Mouse (Mus musculus): Measurements from ENCODE around the gene Mcf2l. TPM values are rescaled to one million over a fixed set of nuclear protein-coding genes. Genes with fewer than 3 reads are reported as not detected.

Mcf2l gene
- polyA plus RNA-seq, 1 experiment from 2014 or later = 140 TPM

- WGBS = 79% methylated on average over 7 of the region's 7 CpGs
- Histone ChIP-seq H3K4me1 (ENCODE audit: control insufficient read depth, insufficient read depth, low read length) (peaks cover 31% of the 10 kb centered on the region), H3K36me3 (ENCODE audit: control insufficient read depth, insufficient read depth, low read length) (peaks cover 11% of the 10 kb centered on the region; the same call in 1 of the 2 replicates), H3K27me3 (ENCODE audit: control insufficient read depth, insufficient read depth, low read length) (no peaks in the 10 kb centered on the region), H3K9me3 (ENCODE audit: control insufficient read depth, low read length) (no peaks in the 10 kb centered on the region), H3K4me2 (ENCODE audit: low read depth, low read length) (peak overlapping the region; percentile 95), H3K27ac (ENCODE audit: low read depth, low read length) (no peak overlapping the region), H3K4me3 (ENCODE audit: low read depth, low read length) (no peak overlapping the region), H3K9ac (replicated peaks; ENCODE audit: low read depth, low read length) (0 out of 2 replicates have a peak overlapping the region, but pooled peaks have one; percentile 21)
- ATAC-seq (ENCODE audit: low read depth) = no peak
Observed at GRCm38 (mm10) chr8:12951051-12951630, 77.5 kb downstream of the Mcf2l start.

GRCm38 (mm10) chr8:12952699-12953098, 79.1 kb downstream of the Mcf2l start:
- peaks cover 11% of the 10 kb centered on the region; the same call in 1 of the 2 replicates for H3K36me3 ChIP-seq (ENCODE audit: control insufficient read depth, insufficient read depth, low read length)
- no peaks in the 10 kb centered on the region for H3K27me3 ChIP-seq (ENCODE audit: control insufficient read depth, insufficient read depth, low read length)
- no peaks in the 10 kb centered on the region for H3K9me3 ChIP-seq (ENCODE audit: control insufficient read depth, low read length)
- H3K4me1 ChIP-seq (ENCODE audit: control insufficient read depth, insufficient read depth, low read length) = peaks cover 36% of the 10 kb centered on the region
- H3K27ac ChIP-seq (ENCODE audit: low read depth, low read length) = no peak overlapping the region
- ATAC-seq (ENCODE audit: low read depth) = no peak
- H3K9ac ChIP-seq (replicated peaks; ENCODE audit: low read depth, low read length) = no peak overlapping the region
- H3K4me2 ChIP-seq (ENCODE audit: low read depth, low read length) = no peak overlapping the region
- H3K4me3 ChIP-seq (ENCODE audit: low read depth, low read length) = no peak overlapping the region
- WGBS = 57% methylated on average over 6 of the region's 6 CpGs

DNA sequence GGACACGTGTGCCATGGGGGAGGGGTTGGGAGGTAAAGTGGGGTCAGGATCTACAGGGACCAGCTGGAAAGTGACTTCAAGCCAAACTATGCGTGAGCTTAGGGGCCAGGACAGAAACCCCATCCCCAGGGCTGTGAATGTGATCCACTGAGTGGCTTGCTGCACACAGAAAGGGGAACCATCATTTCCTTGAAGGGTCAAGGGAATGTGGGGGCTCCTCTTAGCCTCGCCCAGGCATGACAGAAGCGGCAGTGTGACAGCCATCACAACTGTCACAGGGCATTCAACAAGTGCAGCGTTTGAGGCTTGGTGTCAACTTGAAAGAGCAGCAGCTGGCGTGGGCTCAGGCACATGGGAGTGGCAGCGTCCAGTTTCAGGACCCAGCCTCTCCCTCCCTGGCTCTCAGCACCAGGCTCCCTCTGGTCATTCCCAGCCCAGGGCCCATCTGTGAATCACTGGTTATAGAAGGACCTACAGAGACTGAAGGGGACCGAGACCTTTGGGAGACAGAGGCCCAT, 81.8 kb downstream of the Mcf2l start:
- Histone ChIP-seq H3K36me3 (ENCODE audit: control insufficient read depth, insufficient read depth, low read length) (peaks cover 11% of the 10 kb centered on the region; the same call in 1 of the 2 replicates), H3K27me3 (ENCODE audit: control insufficient read depth, insufficient read depth, low read length) (no peaks in the 10 kb centered on the region), H3K4me2 (ENCODE audit: low read depth, low read length) (no peak overlapping the region), H3K9me3 (ENCODE audit: control insufficient read depth, low read length) (no peaks in the 10 kb centered on the region), H3K9ac (replicated peaks; ENCODE audit: low read depth, low read length) (no peak overlapping the region), H3K4me3 (ENCODE audit: low read depth, low read length) (no peak overlapping the region), H3K27ac (ENCODE audit: low read depth, low read length) (no peak overlapping the region), H3K4me1 (ENCODE audit: control insufficient read depth, insufficient read depth, low read length) (peaks cover 36% of the 10 kb centered on the region)
- 84% methylated on average over 8 of the region's 8 CpGs for WGBS
- ATAC-seq (ENCODE audit: low read depth) = no peak

DNA sequence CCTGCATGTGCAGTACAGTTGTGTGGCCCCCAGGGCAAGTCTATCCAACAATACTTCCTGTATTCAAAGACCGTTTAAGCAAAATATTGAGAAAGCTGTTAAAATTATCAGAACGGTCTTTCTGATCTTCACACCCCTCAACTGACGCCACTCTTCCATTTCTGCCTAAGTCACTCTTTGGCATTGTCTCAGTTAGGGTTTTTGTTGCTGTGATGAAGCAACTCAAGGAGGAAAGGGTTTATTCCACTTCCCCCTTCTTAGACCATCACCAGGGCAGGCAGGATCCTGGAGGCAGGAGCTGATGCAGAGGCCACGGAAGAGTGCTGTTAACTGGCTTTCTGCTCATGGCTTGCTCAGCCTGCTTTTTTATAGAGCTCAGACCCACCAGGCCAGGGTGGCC, 82.3 kb downstream of the Mcf2l start:
- WGBS = 89% methylated on average over 4 of the region's 4 CpGs
- H3K36me3 ChIP-seq (ENCODE audit: control insufficient read depth, insufficient read depth, low read length) = peaks cover 11% of the 10 kb centered on the region; the same call in 1 of the 2 replicates
- H3K4me2 ChIP-seq (ENCODE audit: low read depth, low read length) = no peak overlapping the region
- no peak for ATAC-seq (ENCODE audit: low read depth)
- H3K4me1 ChIP-seq (ENCODE audit: control insufficient read depth, insufficient read depth, low read length) = peaks cover 31% of the 10 kb centered on the region
- no peaks in the 10 kb centered on the region for H3K9me3 ChIP-seq (ENCODE audit: control insufficient read depth, low read length)
- no peak overlapping the region for H3K4me3 ChIP-seq (ENCODE audit: low read depth, low read length)
- no peaks in the 10 kb centered on the region for H3K27me3 ChIP-seq (ENCODE audit: control insufficient read depth, insufficient read depth, low read length)
- H3K27ac ChIP-seq (ENCODE audit: low read depth, low read length) = no peak overlapping the region
- no peak overlapping the region for H3K9ac ChIP-seq (replicated peaks; ENCODE audit: low read depth, low read length)

GRCm38 (mm10) chr8:12956941-12957340, 83.3 kb downstream of the Mcf2l start:
- H3K27ac ChIP-seq (ENCODE audit: low read depth, low read length) = peak overlapping the region; percentile 53
- no peak overlapping the region for H3K4me2 ChIP-seq (ENCODE audit: low read depth, low read length)
- peaks cover 21% of the 10 kb centered on the region for H3K4me1 ChIP-seq (ENCODE audit: control insufficient read depth, insufficient read depth, low read length)
- peak; percentile 28; the same call in 1 of the 2 replicates for ATAC-seq (ENCODE audit: low read depth)
- no peak overlapping the region for H3K9ac ChIP-seq (replicated peaks; ENCODE audit: low read depth, low read length)
- peaks cover 11% of the 10 kb centered on the region; the same call in 1 of the 2 replicates for H3K36me3 ChIP-seq (ENCODE audit: control insufficient read depth, insufficient read depth, low read length)
- WGBS = 60% methylated on average over 5 of the region's 5 CpGs
- no peaks in the 10 kb centered on the region for H3K27me3 ChIP-seq (ENCODE audit: control insufficient read depth, insufficient read depth, low read length)
- H3K4me3 ChIP-seq (ENCODE audit: low read depth, low read length) = no peak overlapping the region
- no peaks in the 10 kb centered on the region for H3K9me3 ChIP-seq (ENCODE audit: control insufficient read depth, low read length)

DNA sequence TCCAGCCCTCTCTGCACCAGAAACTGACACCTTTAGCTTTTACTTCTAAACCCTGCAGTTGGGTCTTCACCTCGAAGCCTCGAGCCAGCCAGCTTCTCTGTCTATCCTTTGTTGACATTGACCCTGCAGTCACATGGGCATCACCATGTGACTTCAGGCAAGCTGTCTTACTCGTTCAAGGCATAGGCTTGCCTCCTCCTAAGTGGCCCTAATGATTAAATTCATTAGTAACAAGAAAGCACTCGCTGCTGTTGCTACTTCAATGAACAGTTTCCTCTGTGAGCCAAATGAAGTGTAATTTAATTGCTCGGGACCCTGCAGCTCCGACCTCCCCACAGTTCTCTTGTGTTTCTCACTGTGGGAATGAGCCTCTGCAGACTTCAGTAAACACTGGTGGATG, 83.8 kb downstream of the Mcf2l start:
- no peak for ATAC-seq (ENCODE audit: low read depth)
- Histone ChIP-seq H3K27ac (ENCODE audit: low read depth, low read length) (peak overlapping the region; percentile 53), H3K4me3 (ENCODE audit: low read depth, low read length) (no peak overlapping the region), H3K9ac (replicated peaks; ENCODE audit: low read depth, low read length) (no peak overlapping the region), H3K27me3 (ENCODE audit: control insufficient read depth, insufficient read depth, low read length) (no peaks in the 10 kb centered on the region), H3K36me3 (ENCODE audit: control insufficient read depth, insufficient read depth, low read length) (peaks cover 11% of the 10 kb centered on the region; the same call in 1 of the 2 replicates), H3K4me1 (ENCODE audit: control insufficient read depth, insufficient read depth, low read length) (peaks cover 23% of the 10 kb centered on the region), H3K9me3 (ENCODE audit: control insufficient read depth, low read length) (no peaks in the 10 kb centered on the region), H3K4me2 (ENCODE audit: low read depth, low read length) (no peak overlapping the region)
- WGBS = 20% methylated on average over 6 of the region's 6 CpGs

- Histone ChIP-seq H3K27ac (ENCODE audit: low read depth, low read length) (no peak overlapping the region), H3K4me2 (ENCODE audit: low read depth, low read length) (no peak overlapping the region), H3K4me1 (ENCODE audit: control insufficient read depth, insufficient read depth, low read length) (peaks cover 26% of the 10 kb centered on the region), H3K27me3 (ENCODE audit: control insufficient read depth, insufficient read depth, low read length) (no peaks in the 10 kb centered on the region), H3K9ac (replicated peaks; ENCODE audit: low read depth, low read length) (no peak overlapping the region), H3K36me3 (ENCODE audit: control insufficient read depth, insufficient read depth, low read length) (peaks cover 17% of the 10 kb centered on the region), H3K9me3 (ENCODE audit: control insufficient read depth, low read length) (no peaks in the 10 kb centered on the region), H3K4me3 (ENCODE audit: low read depth, low read length) (no peak overlapping the region)
- no peak for ATAC-seq (ENCODE audit: low read depth)
- 94% methylated on average over 2 of the region's 2 CpGs for WGBS
Observed at GRCm38 (mm10) chr8:12960609-12961008, 87.0 kb downstream of the Mcf2l start.

GRCm38 (mm10) chr8:12961211-12961610, 87.6 kb downstream of the Mcf2l start:
- Histone ChIP-seq H3K36me3 (ENCODE audit: control insufficient read depth, insufficient read depth, low read length) (peaks cover 22% of the 10 kb centered on the region), H3K4me3 (ENCODE audit: low read depth, low read length) (no peak overlapping the region), H3K9me3 (ENCODE audit: control insufficient read depth, low read length) (no peaks in the 10 kb centered on the region), H3K4me2 (ENCODE audit: low read depth, low read length) (no peak overlapping the region), H3K4me1 (ENCODE audit: control insufficient read depth, insufficient read depth, low read length) (peaks cover 26% of the 10 kb centered on the region), H3K27me3 (ENCODE audit: control insufficient read depth, insufficient read depth, low read length) (no peaks in the 10 kb centered on the region), H3K27ac (ENCODE audit: low read depth, low read length) (no peak overlapping the region), H3K9ac (replicated peaks; ENCODE audit: low read depth, low read length) (no peak overlapping the region)
- whole genome bisulfite sequencing = 65% methylated on average over 2 of the region's 2 CpGs
- ATAC-seq (ENCODE audit: low read depth) = no peak

- no peak overlapping the region for H3K4me2 ChIP-seq (ENCODE audit: low read depth, low read length)
- no peak overlapping the region for H3K9ac ChIP-seq (replicated peaks; ENCODE audit: low read depth, low read length)
- H3K9me3 ChIP-seq (ENCODE audit: control insufficient read depth, low read length) = no peaks in the 10 kb centered on the region
- H3K27me3 ChIP-seq (ENCODE audit: control insufficient read depth, insufficient read depth, low read length) = no peaks in the 10 kb centered on the region
- H3K4me1 ChIP-seq (ENCODE audit: control insufficient read depth, insufficient read depth, low read length) = peaks cover 19% of the 10 kb centered on the region
- no peak for ATAC-seq (ENCODE audit: low read depth)
- no peak overlapping the region for H3K27ac ChIP-seq (ENCODE audit: low read depth, low read length)
- no peak overlapping the region for H3K4me3 ChIP-seq (ENCODE audit: low read depth, low read length)
- 71% methylated on average over 8 of the region's 8 CpGs for WGBS
- peaks cover 22% of the 10 kb centered on the region for H3K36me3 ChIP-seq (ENCODE audit: control insufficient read depth, insufficient read depth, low read length)
Observed at GRCm38 (mm10) chr8:12961821-12962534, 88.4 kb downstream of the Mcf2l start.

Measured in neural tube, embryonic 14.5 days (tissue).